Mouse (Mus musculus) stomach, embryonic 16.5 days (tissue): ENCODE data around the gene Cntln. TPM values are rescaled to one million over a fixed set of nuclear protein-coding genes. Genes with fewer than 3 reads are reported as not detected.

Experiments
- ATAC-seq: fragments of 200-750 bp; cut with Nextera tagmentation; 2 replicates; pipeline ENCODE4 v1.8.0; 2017; ENCODE audit warnings: moderate number of reproducible peaks, moderate TSS enrichment; ENCODE audit not compliant: insufficient read depth, low FRiP score
- H3K27ac ChIP-seq: fragments of 300-500 bp; sonication (generic); 2 replicates; pipeline ENCODE4 v1.5.1; 2014; ENCODE audit warnings: low read length
- H3K27me3 ChIP-seq: fragments of 300-500 bp; sonication (generic); 2 replicates; pipeline ENCODE4 v1.6.1; 2014; ENCODE audit warnings: low read length, control low read depth, mixed read lengths; ENCODE audit not compliant: control insufficient read depth, insufficient read depth
- H3K36me3 ChIP-seq: fragments of 300-500 bp; sonication (generic); 2 replicates; pipeline ENCODE4 v1.6.1; 2014; ENCODE audit warnings: low read length; ENCODE audit not compliant: control insufficient read depth, insufficient read depth
- H3K4me1 ChIP-seq: fragments of 300-500 bp; sonication (generic); 2 replicates; pipeline ENCODE4 v1.6.1; 2014; ENCODE audit warnings: low read length, control low read depth, mixed read lengths; ENCODE audit not compliant: control insufficient read depth, insufficient read depth
- H3K4me2 ChIP-seq: fragments of 300-500 bp; sonication (generic); 2 replicates; pipeline ENCODE4 v1.6.1; 2014; ENCODE audit warnings: low read depth, low read length, mixed read lengths
- H3K4me3 ChIP-seq: fragments of 300-500 bp; sonication (generic); replicated peaks from 2 replicates; pipeline ENCODE4 v1.5.1; 2014; ENCODE audit warnings: mild to moderate bottlenecking, low read length
- H3K9ac ChIP-seq: fragments of 300-500 bp; sonication (generic); 2 replicates; pipeline ENCODE4 v1.6.1; 2014; ENCODE audit warnings: low read length
- H3K9me3 ChIP-seq: fragments of 300-500 bp; sonication (generic); replicated peaks from 2 replicates; pipeline ENCODE4 v1.6.1; 2016; ENCODE audit warnings: low read length, control low read depth; ENCODE audit not compliant: control insufficient read depth
- WGBS: fragments of 180-500 bp; shearing (Covaris S2); extraction: QIAGEN DNeasy Blood & Tissue Kit; methylation state at CpG from one replicate; pipeline ENCODE4 v1.1.7; 2014; 5-methylcytosine and 5-hydroxymethylcytosine counted together
- polyA plus RNA-seq: library from polyadenylated mRNA; unstranded; fragments of >200 nt; fragmentation: Nextera tagmentation; extraction: Ambion mirVana; gene quantifications from 2 replicates; pipeline ENCODE4 v1.2.1, GENCODE M21; 2015

The Cntln gene
- polyA plus RNA-seq, 1 experiment from 2014 or later, result 9.0 TPM

- H3K36me3 ChIP-seq, result no peaks in the 10 kb centered on the region
- WGBS, result 80% methylated on average over 1 of the region's 1 CpGs
- H3K27ac ChIP-seq, result no peak overlapping the region
- no peaks in the 10 kb centered on the region for H3K9me3 ChIP-seq
- H3K9ac ChIP-seq, result no peak overlapping the region
- H3K4me1 ChIP-seq, result no peaks in the 10 kb centered on the region
- no peak overlapping the region for H3K4me3 ChIP-seq
- ATAC-seq, result no peak
- no peak overlapping the region for H3K4me2 ChIP-seq
- no peaks in the 10 kb centered on the region for H3K27me3 ChIP-seq
Observed at GRCm38 (mm10) chr4:84918393-84918792, 34.3 kb downstream of the Cntln start.

DNA sequence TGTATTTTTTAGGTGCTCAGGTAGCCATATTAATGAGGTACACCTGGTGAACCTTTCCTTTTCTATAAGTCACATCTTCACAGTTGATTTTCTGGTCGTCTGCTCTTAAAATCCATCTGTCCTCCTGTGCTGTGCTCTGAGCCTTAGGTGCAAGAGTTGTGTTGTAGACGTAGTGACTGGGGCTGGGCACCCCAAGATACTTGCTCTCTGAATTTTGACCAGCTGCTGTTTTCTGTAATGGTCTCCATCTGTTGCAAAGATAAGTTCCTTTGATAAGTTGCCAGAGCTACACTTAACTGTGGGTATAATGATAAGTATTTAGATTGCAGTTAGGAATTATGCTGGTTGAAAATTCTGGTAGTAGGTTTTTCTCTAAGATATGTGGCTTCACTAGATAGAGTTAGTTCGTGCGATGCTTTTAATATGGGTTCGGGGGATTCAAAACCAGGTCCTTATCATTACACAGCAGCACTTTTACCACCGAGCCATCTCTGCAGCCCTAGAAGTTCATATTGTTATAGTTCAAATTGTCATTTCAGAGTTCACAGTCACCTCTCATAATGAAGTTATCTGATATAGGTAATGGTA, 50.3 kb downstream of the Cntln start:
- Histone ChIP-seq H3K27me3 (no peaks in the 10 kb centered on the region), H3K27ac (no peak overlapping the region), H3K36me3 (no peaks in the 10 kb centered on the region), H3K4me1 (no peaks in the 10 kb centered on the region), H3K4me2 (no peak overlapping the region), H3K9me3 (no peaks in the 10 kb centered on the region), H3K4me3 (no peak overlapping the region), H3K9ac (no peak overlapping the region)
- ATAC-seq, result no peak
- WGBS, result 80% methylated on average over 6 of the region's 6 CpGs

DNA sequence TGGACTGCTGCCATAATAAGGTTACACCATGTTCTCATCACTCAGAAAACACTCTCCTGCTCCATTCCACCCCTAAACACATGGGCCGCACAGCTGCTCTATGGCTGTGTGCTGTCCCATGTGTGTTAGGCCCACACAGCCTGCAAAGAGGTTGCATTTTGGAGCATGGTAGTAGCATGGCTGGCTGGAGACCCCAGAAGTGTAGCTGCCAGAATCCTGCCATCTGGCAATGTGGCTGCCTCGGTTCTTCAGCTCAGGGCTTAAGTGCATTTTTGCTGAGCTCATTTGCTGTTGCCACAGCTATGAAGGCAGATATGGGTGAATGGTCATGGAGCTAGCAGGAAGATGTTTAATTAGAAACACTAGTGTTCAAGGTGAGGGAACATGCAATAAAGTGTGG, 58.0 kb downstream of the Cntln start:
- no peaks in the 10 kb centered on the region for H3K27me3 ChIP-seq
- 67% methylated on average over 2 of the region's 2 CpGs for WGBS
- H3K4me2 ChIP-seq, result no peak overlapping the region
- H3K9ac ChIP-seq, result no peak overlapping the region
- no peak overlapping the region for H3K27ac ChIP-seq
- H3K36me3 ChIP-seq, result no peaks in the 10 kb centered on the region
- H3K4me1 ChIP-seq, result no peaks in the 10 kb centered on the region
- no peaks in the 10 kb centered on the region for H3K9me3 ChIP-seq
- no peak for ATAC-seq
- no peak overlapping the region for H3K4me3 ChIP-seq

GRCm38 (mm10) chr4:84942651-84943050, 58.5 kb downstream of the Cntln start:
- no peaks in the 10 kb centered on the region for H3K9me3 ChIP-seq
- no peak overlapping the region for H3K27ac ChIP-seq
- H3K36me3 ChIP-seq, result no peaks in the 10 kb centered on the region
- H3K27me3 ChIP-seq, result no peaks in the 10 kb centered on the region
- WGBS, result 76% methylated on average over 2 of the region's 2 CpGs
- no peaks in the 10 kb centered on the region for H3K4me1 ChIP-seq
- no peak for ATAC-seq
- H3K4me2 ChIP-seq, result no peak overlapping the region
- no peak overlapping the region for H3K9ac ChIP-seq
- no peak overlapping the region for H3K4me3 ChIP-seq

GRCm38 (mm10) chr4:84944100-84944499, 60.0 kb downstream of the Cntln start:
- Histone ChIP-seq H3K36me3 (no peaks in the 10 kb centered on the region), H3K9ac (no peak overlapping the region), H3K27ac (no peak overlapping the region), H3K9me3 (no peaks in the 10 kb centered on the region), H3K4me3 (no peak overlapping the region), H3K27me3 (no peaks in the 10 kb centered on the region), H3K4me2 (no peak overlapping the region), H3K4me1 (no peaks in the 10 kb centered on the region)
- 73% methylated on average over 4 of the region's 4 CpGs for WGBS
- no peak for ATAC-seq

- H3K4me3 ChIP-seq, result no peak overlapping the region
- no peaks in the 10 kb centered on the region for H3K27me3 ChIP-seq
- H3K27ac ChIP-seq, result no peak overlapping the region
- 80% methylated on average over 3 of the region's 3 CpGs for WGBS
- H3K4me1 ChIP-seq, result no peaks in the 10 kb centered on the region
- no peaks in the 10 kb centered on the region for H3K9me3 ChIP-seq
- ATAC-seq, result no peak
- H3K36me3 ChIP-seq, result no peaks in the 10 kb centered on the region
- no peak overlapping the region for H3K4me2 ChIP-seq
- no peak overlapping the region for H3K9ac ChIP-seq
Observed at GRCm38 (mm10) chr4:84946450-84946849, 62.3 kb downstream of the Cntln start.

- Histone ChIP-seq H3K4me1 (no peaks in the 10 kb centered on the region), H3K36me3 (no peaks in the 10 kb centered on the region), H3K4me3 (no peak overlapping the region), H3K9ac (no peak overlapping the region), H3K27ac (no peak overlapping the region), H3K27me3 (no peaks in the 10 kb centered on the region), H3K9me3 (no peaks in the 10 kb centered on the region), H3K4me2 (no peak overlapping the region)
- 64% methylated on average over 7 of the region's 7 CpGs for WGBS
- no peak for ATAC-seq
Observed at GRCm38 (mm10) chr4:84976875-84977646, 93.0 kb downstream of the Cntln start.

DNA sequence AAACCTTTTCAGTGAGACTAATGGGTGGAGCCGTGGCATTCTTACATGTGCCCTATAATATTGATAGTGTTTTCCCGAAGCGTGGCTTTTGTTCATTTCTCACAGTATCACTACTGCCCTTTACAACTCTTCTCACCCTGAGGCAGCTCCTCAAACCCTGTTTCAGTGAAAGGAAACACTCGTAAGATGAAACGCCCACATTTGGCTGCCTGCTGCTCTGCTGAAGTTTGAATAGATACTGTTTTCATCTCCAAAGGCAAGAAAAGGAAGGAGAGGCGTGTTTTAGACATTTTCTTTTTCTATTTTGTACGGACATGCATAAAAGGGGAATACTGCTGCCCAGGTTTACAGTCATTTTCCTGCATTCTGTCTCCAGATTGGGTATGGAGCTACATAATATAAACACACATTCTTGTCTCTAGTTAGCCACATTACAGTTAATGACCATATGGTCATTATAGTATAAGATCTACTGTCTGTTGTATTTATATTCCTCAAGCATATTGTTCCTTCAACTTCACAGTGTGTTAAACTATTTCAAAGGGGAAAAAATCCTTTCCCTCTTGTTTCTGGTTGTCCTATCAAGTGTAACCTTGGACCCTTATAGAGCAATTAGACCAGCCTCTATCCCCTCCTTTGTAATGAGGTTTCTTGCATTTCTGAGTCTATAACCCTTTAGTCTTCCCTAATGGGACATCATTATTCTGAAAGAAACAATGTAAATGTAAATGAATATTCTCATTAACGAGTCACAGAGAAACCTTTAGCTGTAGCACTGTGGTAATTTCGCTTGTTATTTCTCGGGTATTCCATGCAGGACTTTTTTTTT, 111.6 kb downstream of the Cntln start:
- Histone ChIP-seq H3K9me3 (no peaks in the 10 kb centered on the region), H3K4me2 (no peak overlapping the region), H3K27ac (no peak overlapping the region), H3K4me1 (no peaks in the 10 kb centered on the region), H3K4me3 (no peak overlapping the region), H3K27me3 (no peaks in the 10 kb centered on the region), H3K9ac (no peak overlapping the region), H3K36me3 (no peaks in the 10 kb centered on the region)
- 82% methylated on average over 10 of the region's 10 CpGs for WGBS
- ATAC-seq, result no peak

- Histone ChIP-seq H3K4me3 (no peak overlapping the region), H3K4me2 (no peak overlapping the region), H3K9ac (no peak overlapping the region), H3K4me1 (no peaks in the 10 kb centered on the region), H3K36me3 (no peaks in the 10 kb centered on the region), H3K27me3 (no peaks in the 10 kb centered on the region), H3K27ac (no peak overlapping the region), H3K9me3 (no peaks in the 10 kb centered on the region)
- no peak for ATAC-seq
- 72% methylated on average over 6 of the region's 6 CpGs for WGBS
Observed at GRCm38 (mm10) chr4:85005581-85005980, 121.5 kb downstream of the Cntln start.
